Mouse (Mus musculus): ENCODE measurements around the gene Sipa1l3.
A peak's percentile ranks its signal among the peaks of the same experiment; 100 is the strongest.

The Sipa1l3 gene

GRCm38 (mm10) chr7:29480183-29480582 is 38.3 kb downstream of the Sipa1l3 start:
- no peak for DNase-seq (ENCODE audit: low spot score)

GRCm38 (mm10) chr7:29475005-29475404 is 43.4 kb downstream of the Sipa1l3 start:
- no peak for DNase-seq (ENCODE audit: low spot score)

- no peak for DNase-seq (ENCODE audit: low spot score)
Observed at GRCm38 (mm10) chr7:29471309-29471708, 47.1 kb downstream of the Sipa1l3 start.

DNA sequence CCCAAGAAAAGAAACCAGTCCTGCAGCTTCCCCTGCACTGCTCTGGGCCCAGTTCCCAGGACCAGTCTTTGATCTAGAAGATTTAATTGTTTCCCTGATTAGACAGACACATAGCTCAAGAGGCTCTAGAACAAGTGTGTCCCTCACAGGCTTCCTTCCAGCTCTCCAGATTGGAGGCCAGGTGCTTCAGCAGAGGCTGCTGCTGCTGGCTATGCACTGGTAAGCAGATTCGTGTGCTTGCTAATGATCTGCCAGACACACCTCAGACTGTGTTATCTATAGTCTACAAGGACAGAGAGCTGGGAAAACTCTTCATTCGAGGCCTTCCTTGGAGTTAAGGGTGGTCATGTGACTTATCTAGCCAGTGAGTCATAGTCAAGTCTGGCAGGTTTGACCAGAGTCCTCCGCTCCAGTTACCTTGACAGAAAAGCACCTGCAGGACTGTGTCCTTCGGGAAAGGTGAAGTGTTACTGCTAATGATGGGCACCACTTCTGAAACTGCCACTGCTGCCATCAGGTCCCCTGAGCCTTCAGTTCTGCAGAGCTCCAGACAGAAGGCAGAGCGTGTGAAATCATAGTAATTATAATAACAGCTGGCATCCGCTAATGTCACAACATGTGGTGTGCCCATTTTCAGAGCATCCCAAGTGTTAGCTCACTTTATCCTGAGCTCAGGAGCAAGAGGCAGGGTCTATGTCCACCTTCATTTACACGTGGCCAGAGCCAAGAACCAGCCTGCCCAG is 48.7 kb downstream of the Sipa1l3 start:
- DNase-seq (ENCODE audit: low spot score) = no peak

DNA sequence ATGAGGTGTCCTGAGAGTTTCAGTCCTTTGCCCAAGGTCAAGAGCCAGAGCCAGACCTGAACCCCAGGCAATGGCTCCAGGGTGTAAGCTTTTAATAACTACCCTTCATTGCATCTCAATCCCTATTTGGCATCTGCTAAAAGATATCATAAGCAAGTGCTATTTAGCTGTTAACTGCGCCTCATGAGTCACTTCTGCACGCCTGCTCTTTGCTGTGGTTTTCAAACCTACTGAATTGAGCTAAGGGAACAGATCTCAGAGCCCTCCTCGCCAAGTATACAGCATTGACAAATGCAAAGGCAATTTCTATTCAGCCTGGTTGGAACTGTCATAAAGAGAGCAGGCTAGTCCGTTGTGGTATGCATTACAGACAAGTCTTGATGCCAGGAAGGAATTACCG is 49.8 kb downstream of the Sipa1l3 start:
- no peak for DNase-seq (ENCODE audit: low spot score)

DNA sequence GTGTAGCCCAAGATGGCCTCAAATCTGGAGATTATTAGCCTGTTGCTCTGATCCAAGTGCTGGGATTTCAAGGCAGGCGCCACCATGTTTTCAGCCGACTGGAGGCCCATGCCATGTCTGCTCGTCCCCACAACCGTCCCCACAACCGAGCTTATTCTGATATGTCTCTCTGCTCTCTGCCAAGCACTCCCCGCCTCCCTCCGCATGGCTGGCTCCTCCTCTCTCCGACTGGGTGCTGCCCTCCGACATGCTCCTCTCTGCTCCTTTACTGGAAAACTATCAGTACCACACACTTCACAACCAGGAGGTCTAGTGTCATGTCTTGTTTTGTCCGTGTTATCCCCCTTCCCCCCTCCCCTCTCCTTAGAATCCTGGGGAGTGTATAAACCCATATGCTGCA is 51.9 kb downstream of the Sipa1l3 start:
- no peak for DNase-seq (ENCODE audit: low spot score)

- no peak for DNase-seq (ENCODE audit: low spot score)
Observed at GRCm38 (mm10) chr7:29465736-29466135, 52.7 kb downstream of the Sipa1l3 start.

GRCm38 (mm10) chr7:29462820-29463219 is 55.6 kb downstream of the Sipa1l3 start:
- DNase-seq (ENCODE audit: low spot score) = no peak

- DNase-seq (ENCODE audit: low spot score) = no peak
Observed at GRCm38 (mm10) chr7:29462178-29462577, 56.3 kb downstream of the Sipa1l3 start.

- no peak for DNase-seq (ENCODE audit: low spot score)
Observed at GRCm38 (mm10) chr7:29461557-29461956, 56.9 kb downstream of the Sipa1l3 start.

DNA sequence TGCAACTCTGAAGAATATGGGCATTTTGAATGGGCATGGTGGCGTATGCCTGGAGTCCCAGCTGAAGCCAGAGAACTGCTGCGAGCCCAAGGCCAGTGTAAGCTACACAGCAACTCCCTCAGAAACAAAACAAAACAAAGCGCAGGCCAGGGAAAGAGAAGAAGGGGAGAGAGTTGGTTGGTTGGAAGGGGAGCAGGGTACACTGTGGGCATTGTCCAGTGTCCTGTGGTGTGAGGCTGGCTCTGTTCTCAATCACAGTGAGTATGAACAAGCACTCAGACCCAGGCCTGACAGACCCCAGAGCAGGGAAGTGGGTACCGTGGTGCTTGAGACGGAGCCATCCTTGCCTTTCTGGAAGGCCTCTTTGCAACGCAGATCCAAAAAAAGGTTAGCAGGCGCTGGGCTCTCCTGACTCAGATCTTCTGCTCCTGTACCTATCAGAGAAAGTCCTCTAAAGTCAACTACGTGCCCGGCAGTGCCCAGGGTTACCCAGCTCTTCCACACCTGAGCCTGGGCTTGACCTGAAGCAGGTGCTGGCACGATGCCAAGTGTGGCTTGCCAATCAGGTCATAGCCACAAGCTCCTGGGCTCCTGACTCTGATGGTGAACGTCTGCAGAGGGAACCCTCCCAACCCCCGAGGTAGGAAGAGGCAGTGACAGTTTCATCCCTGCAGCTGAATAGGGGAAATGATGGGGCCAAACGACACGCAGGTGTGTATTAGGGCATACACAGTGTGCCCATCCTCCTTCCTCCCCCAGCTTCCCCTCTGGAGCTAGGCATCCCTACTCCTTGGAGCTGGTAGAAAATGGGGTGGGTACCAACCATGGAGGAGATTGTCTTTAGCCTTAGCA is 59.3 kb downstream of the Sipa1l3 start:
- no peak for DNase-seq (ENCODE audit: low spot score)

DNA sequence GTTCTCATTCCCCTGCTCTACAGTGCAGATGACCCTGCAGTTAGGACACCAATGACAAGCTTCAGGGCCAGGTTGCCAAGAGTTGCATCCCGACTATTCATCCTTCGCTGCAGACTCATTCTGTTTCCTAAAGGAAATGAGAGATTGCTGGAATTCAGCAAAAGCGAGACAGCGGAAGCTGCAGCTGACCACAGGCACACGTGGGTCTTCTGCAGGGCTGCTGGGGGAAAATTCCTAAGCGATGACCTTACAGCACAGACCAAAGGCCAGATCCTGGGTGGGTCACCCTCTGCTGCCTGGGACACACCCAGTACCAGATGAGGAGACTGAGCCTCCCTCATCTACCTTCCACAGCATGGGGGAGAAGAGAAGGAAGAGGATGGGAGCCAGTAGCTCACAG is 60.7 kb downstream of the Sipa1l3 start:
- no peak for DNase-seq (ENCODE audit: low spot score)

DNA sequence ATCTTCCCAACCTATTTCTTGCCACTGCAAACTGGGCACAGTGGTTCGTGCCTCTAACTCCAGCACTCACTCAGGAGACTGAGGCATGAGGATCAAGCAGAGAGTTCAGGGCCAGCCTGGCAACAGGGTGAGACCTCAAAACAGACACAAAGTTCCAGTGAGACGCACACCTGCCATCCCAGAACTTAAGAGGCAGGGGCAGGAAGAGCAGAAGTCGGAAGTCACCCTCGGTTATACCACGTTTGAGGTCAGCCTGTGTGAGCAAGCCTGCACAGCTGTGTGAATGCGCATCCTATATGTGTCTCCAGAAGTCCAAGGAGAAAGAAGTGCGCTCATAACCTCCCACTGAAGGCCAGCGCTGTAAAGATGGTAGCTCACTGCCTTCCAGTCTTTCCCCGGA is 61.7 kb downstream of the Sipa1l3 start:
- DNase-seq (ENCODE audit: low spot score) = no peak

- no peak for DNase-seq (ENCODE audit: low spot score)
Observed at GRCm38 (mm10) chr7:29455591-29455990, 62.9 kb downstream of the Sipa1l3 start.

DNA sequence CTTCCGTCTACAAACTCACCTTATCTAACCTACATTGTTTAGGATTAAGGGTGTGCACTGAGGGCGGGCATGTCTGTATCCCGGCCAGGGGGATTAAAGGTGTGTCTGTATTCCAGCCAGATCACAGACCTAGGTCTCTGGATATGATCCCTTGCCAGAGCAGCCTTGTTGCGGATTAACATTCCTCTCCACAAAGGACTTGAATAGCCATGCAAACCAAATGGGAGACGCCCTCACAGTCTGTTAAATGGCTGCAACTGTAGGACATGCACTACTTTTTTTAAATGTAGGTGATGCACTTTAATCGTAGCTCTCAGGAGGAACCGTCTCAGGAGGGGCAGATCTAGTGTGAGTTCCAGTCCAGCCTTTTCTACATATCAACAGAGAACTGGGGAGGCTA is 63.5 kb downstream of the Sipa1l3 start:
- DNase-seq (ENCODE audit: low spot score) = no peak

- peak; percentile 74 for DNase-seq (ENCODE audit: low spot score)
Observed at GRCm38 (mm10) chr7:29452991-29453741, 65.3 kb downstream of the Sipa1l3 start.

DNA sequence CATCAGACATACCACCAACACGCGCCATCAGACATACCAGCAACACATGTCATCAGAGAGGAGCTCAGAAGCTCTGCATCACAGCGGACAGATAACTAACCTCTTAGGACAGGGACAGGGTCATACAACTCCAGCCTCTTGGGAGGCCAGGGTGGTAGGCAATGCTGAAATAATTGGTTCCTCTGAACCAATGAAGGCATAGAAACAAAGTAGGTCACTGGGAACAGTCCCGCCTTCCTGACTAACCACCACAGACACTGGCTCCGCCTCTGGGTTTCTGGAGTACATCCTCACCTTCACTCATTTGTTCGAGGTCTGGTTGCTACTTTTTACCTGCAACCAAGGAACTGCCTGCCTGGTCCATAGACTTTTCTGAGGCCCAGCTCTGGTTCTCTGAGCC is 66.1 kb downstream of the Sipa1l3 start:
- no peak for DNase-seq (ENCODE audit: low spot score)

- DNase-seq (ENCODE audit: low spot score) = no peak
Observed at GRCm38 (mm10) chr7:29450175-29450574, 68.3 kb downstream of the Sipa1l3 start.

- no peak for DNase-seq (ENCODE audit: low spot score)
Observed at GRCm38 (mm10) chr7:29448830-29449229, 69.6 kb downstream of the Sipa1l3 start.

DNA sequence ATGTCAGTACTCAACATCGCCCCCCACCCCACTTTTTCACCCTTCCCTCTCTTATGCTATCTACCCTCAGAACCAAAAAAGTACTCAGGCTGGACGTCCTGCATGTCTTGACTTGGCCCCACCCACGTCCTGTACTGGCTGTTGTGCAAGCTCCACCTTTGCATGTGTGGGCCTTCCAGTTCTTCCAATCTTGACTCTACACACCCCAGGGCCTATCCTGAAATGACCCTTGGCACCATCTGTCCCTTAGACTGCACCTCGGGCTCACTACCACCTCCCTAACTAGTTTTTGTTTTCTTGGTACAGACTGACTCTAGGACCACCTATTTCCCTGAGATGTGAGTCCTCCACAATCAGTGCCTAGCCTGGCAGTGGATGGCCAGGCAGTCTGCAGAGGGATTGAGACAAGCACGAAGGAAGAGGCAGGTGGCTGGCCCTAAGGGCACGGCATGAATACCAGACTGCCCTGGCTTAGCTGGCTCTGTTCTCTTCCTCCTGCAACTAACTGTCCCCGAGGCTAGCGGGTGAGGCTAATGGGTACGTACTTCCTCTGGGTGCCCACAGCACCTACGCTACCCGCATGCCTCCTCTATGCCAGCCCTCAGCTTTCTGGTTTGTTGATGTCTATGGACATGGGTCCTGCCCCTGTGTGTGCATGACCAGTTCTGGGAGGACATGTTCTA is 71.2 kb downstream of the Sipa1l3 start:
- DNase-seq (ENCODE audit: low spot score) = no peak

GRCm38 (mm10) chr7:29446156-29446555 is 72.3 kb downstream of the Sipa1l3 start:
- no peak for DNase-seq (ENCODE audit: low spot score)

GRCm38 (mm10) chr7:29444527-29444926 is 73.9 kb downstream of the Sipa1l3 start:
- no peak for DNase-seq (ENCODE audit: low spot score)
